Mouse (Mus musculus): ENCODE measurements at regions not wholly inside any gene's neighbourhood (a gene's known extent, or its start where the extent isn't known, plus 50 kb on each side); places are given as distances from the start of the nearest gene placed in this dataset.
"Not testable (repeated sequence)": the region's sequence is repeated elsewhere in the genome, so short reads cannot be mapped to it uniquely, and the experiment has no call there.

DNA sequence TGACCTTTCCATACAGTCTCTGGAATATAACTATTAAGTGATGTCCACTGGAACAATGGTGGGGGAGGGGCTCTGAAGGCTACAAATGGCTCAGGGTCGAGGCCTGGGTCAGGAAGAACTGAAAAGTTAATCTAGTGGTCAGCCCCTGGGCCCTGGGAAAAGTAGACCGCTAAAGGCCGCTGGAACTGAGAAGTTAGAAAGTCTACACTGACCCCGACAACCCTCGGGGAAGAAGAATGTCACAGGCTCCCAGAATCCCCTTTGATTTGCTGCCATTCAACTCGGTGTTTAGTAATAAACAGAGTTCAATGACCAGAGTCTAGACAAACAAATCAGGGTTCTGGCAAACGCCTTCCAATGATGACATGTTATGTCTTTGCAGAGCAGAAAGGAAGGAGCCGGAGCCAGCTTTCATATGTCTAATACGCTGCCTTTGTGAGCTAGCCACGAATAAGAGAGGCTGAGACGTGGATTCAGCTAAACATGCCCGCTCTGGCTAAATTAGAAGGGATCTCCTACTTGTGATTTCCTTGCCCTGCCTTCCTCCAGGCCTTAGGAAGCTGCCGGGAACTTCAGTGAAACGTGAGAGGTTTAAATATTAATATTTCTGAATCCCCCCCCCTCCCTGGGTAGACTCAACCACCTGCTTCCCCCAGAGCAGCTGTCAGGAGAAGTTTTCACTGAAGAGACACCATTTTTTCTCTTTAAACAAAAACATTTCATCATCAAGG, 134.8 kb downstream of the Enc1 start:
- in situ Hi-C loops (cut with MboI; ENCODE audit: low pct_unique_long_range_greater_than_20kb in 1 of 2, low sequenced_read_pairs in 2 of 2, unreplicated experiment in 1 of 2), result no loop called here

DNA sequence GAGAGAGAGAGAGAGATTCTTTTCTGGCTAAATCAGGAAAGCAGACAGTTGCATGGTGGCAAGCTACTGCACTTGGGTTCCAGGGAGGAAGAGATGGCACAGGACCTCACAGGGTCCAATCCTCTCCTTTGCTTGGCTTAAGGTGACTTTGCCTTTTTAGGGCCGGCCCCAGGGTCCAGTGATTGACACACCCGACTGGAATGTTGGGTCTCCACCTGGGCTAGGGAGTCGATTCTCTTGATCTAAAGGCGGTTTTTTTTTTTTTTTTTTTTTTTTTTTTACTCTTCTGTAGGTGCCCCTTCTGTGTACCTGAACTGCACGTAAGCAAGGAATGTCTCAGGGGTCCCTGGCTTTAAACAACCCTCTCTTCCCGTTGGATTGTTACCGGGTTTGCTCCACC, 131.4 kb downstream of the Enc1 start:
- in situ Hi-C loops (cut with MboI; ENCODE audit: low pct_unique_long_range_greater_than_20kb in 1 of 2, low sequenced_read_pairs in 2 of 2, unreplicated experiment in 1 of 2), result no loop called here

DNA sequence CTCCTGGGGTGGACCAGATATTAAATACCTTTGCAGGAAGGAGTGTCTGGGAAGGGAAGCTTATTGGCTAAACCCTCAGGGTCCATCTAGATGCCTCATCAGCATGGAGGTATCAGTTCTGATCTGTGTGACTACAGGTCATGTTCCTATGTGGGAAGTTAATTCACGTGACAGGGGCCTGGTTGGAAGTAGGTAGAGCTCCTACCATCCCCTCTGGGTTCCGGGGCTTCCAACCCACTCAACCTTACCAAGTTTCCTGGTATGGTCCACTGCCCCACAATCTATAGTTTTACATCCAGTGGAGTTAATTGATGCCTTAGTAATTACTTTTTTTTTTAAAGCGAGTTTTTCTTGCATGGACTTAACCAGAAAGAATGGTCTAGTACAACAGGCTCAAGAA, 130.3 kb downstream of the Enc1 start:
- in situ Hi-C loops (cut with MboI; ENCODE audit: low pct_unique_long_range_greater_than_20kb in 1 of 2, low sequenced_read_pairs in 2 of 2, unreplicated experiment in 1 of 2), result no loop called here

DNA sequence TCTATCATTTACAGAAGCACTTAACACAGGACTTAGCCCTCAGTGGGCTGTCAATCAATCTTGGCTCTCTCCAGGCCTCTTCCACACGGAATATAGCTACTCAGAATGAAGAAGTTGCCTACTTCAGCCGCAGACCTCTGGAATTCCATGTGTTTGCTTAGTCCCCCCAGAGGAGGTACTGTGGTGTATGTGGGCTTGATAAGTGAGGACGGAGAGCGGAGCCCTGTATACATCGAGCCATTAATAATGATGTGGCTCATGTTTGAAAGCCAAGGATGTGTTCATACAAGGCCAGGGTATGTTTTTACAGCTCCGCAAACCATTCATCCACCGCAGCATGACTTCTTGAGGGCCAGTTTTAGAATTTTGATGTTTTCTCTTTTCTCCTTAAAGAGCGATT, 125.8 kb downstream of the Enc1 start:
- in situ Hi-C loops (cut with MboI; ENCODE audit: low pct_unique_long_range_greater_than_20kb in 1 of 2, low sequenced_read_pairs in 2 of 2, unreplicated experiment in 1 of 2), result no loop called here

DNA sequence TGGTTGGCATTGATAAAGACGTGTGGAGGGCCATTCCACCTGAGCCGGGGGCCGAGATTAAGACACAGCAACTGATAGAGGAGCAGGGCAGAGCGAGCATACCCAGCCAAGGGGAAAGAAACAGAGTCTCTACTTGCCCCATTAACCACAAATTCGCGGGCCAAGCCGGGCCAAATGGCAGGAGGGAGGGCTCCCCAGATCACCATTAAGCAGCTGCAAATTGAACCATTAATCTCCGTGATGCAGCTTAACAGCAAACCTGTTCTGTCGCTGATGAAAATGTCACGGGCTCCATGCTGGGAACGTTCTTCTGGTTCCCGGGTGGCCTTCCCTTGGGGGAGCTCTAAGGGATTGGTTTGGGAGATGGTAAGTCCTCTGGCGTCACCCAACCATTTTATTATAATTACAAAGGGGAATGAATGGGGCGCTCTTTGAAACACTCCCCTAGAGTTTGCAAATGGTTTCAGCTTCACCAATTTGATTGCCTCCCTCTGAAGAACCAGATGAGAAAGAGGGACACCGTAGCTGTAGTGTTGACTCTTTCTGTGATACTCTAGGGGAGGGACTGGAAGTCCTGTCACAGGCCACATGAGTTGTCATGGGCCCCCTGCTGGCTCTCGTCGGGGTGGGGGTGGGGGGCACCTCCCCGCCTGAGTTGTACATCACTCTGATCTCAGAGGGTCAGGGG, 124.8 kb downstream of the Enc1 start:
- in situ Hi-C loops (cut with MboI; ENCODE audit: low pct_unique_long_range_greater_than_20kb in 1 of 2, low sequenced_read_pairs in 2 of 2, unreplicated experiment in 1 of 2), result no loop called here

DNA sequence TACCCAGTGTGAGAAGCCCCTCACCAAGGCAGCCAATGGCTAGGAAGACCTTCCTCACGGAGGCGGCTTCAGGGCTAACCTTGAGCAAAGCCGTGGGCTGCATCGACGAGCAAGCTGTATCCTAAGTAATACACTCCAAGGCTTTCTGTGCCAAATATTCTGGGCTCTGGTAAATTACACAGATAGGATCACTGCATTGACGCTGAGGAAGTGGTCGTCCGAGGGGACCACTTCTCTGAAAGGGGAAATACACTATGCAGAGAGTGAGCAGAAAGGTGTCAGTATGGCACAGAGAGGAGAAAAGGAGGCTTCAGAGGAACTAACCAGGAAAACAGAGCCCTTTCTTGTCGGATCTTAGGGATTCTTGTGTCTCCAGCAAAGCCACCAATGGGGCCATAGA, 124.1 kb downstream of the Enc1 start:
- in situ Hi-C loops (cut with MboI; ENCODE audit: low pct_unique_long_range_greater_than_20kb in 1 of 2, low sequenced_read_pairs in 2 of 2, unreplicated experiment in 1 of 2), result no loop called here

DNA sequence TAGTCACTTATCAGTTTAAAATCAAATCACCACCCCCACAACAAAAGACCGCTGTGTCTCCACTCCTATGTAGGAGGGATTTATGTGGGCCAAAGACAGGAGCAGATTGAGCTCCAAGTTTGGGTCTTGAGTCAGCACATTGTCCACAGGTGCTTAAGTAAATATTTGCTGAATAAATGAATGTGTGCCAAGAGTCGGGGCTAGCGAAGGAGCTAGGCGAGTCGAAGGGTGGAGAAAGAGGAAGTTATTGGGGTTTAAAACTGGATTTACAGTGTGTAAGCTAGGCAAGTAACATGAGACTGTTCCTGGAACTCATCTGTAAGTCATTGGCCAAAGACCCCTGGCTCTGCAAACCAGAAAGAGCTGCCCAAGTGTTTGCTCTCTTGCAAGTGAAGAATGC, 122.9 kb downstream of the Enc1 start:
- in situ Hi-C loops (cut with MboI; ENCODE audit: low pct_unique_long_range_greater_than_20kb in 1 of 2, low sequenced_read_pairs in 2 of 2, unreplicated experiment in 1 of 2), result no loop called here

DNA sequence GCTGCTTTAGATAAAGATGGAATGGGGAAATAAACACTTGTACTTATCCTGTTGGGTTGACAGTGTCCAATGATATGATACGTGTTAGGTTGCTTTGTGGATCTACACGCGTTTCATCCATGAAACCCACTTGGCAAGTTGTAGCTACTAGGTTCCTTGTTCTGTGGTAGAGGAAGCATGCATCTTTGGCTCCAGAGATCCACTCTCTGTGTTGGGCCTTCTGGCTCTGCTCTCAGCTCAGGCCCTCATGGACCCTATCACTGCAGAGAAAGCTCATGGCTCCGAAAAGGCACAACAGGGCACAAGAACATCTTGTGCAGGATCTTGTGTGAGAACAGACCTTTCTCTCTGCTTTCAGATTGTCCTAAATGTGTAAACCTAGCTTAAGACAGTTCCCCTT, 122.3 kb downstream of the Enc1 start:
- in situ Hi-C loops (cut with MboI; ENCODE audit: low pct_unique_long_range_greater_than_20kb in 1 of 2, low sequenced_read_pairs in 2 of 2, unreplicated experiment in 1 of 2), result no loop called here

DNA sequence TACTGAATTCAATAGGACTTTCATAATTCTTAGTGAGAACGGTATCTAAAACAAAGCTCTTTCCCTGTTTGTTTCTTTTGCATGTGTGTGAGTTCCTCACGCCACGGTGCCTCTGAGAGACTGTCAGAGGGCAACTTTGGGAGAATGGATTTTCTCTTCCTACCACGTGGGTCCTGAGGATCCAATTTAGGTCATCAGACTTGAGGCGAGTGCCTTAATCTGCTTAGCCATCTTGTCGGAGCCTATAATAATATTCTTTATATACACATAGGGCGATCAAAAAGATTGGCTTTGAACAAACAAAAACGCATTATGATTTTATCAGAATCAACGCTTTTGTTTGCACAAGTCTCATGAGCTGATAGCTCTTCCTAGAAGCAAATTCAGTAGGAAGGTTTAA, 119.6 kb downstream of the Enc1 start:
- in situ Hi-C loops (cut with MboI; ENCODE audit: low pct_unique_long_range_greater_than_20kb in 1 of 2, low sequenced_read_pairs in 2 of 2, unreplicated experiment in 1 of 2), result no loop called here

DNA sequence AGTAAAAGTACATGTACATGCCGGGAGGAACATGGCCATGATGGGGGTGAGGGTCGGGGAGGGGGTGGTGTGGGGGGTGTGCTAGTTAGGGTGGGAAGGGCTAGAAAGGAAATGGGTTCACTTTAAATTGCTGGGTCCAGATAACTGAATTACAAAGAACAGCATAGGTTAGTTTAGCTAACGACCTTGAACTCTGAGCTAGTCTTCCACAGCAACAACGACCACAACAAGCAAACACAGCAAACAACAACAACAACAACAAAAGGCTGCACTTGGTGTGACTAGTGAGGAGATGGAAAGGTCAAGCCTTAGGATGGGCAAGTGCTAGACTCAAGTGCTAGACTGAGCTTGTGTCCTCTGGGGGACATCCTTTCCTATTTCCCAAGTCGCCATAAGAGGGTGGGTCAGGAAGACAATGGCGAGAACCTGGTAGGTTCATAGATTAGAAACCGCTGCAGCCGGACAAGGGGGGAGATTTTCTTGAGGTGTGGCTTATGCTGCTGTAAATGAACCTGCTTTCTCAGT, 117.9 kb downstream of the Enc1 start:
- in situ Hi-C loops (cut with MboI; ENCODE audit: low pct_unique_long_range_greater_than_20kb in 1 of 2, low sequenced_read_pairs in 2 of 2, unreplicated experiment in 1 of 2), result no loop called here

DNA sequence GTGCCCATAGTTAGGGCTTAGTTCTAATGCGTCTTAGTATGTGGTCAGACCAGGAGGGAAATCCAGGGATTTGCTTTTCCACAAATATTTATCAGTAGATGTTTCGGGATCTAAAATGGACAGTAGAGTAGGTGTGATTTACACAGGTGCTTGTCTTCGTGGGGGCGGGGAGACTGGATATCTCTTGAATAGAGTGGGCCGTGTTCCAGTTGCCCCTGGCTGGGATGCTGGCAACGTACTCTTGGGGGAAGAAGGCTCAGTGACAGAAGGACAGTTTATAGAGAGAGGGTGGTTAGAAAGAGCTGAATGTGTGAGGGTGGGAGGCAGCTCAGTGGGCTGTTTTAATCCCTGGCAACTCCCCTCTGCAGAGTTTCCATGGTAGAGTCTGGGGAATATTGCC, 117.4 kb downstream of the Enc1 start:
- in situ Hi-C loops (cut with MboI; ENCODE audit: low pct_unique_long_range_greater_than_20kb in 1 of 2, low sequenced_read_pairs in 2 of 2, unreplicated experiment in 1 of 2), result no loop called here

DNA sequence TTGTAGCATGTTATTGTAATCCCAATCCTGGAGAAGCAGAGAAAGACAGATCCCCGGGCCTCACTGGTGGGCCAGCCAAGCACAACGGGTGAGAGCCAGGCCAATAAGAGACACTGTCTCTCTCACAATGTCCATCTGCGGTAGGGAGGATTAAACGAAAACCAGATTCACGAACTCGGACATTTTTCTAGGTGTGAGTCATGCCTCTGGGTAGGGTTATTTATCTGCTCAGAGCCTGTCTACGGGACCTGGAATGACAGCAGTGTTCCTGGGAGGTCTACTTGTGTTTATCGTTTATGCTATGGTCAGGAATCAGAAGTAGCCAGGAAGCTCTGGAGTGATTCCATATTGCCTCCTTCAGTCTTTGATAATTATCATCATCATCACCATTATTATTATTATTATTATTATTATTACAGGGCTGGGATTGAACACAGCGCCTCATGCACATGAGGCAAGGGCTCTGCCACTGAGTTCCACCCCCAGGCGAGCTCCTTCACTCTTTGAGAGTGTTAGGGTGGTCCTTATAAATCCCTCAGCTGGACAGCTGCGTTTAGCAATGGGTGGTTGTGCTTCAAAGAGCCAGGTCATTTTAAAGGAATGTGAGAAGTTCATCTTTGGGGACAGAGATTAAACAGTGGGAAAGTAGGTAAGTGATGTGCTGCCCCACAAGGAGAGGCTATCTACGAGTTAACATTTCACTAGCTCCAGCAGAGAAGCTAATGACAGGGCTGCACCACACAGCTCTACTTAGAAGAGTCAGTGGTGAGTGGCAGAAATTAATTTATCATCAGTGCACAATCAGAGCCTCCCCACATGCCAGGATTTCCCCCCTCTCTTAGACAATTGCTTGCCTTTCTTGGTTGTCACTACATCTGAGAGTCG, 116.3 kb downstream of the Enc1 start:
- in situ Hi-C loops (cut with MboI; ENCODE audit: low pct_unique_long_range_greater_than_20kb in 1 of 2, low sequenced_read_pairs in 2 of 2, unreplicated experiment in 1 of 2), result no loop called here

DNA sequence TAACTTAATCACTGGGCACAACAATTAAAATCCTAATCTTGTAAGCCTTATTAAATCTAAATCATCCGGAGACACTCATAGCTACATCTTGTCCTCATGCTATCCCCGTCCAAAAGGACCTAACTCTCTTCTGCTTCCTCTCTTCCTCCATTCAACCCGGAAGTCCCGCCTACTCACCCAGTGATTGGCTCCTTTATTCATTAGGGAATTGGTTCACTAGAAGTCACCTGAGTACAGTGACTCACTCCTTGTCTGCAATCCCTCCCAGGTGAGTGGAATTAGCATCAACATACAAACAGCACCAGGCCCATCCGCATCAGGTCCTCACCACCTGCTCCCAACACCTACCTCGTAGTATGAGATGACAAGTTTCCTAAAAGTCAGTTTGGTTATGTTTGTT, 114.5 kb downstream of the Enc1 start:
- in situ Hi-C loops (cut with MboI; ENCODE audit: low pct_unique_long_range_greater_than_20kb in 1 of 2, low sequenced_read_pairs in 2 of 2, unreplicated experiment in 1 of 2), result not testable (repeated sequence)

DNA sequence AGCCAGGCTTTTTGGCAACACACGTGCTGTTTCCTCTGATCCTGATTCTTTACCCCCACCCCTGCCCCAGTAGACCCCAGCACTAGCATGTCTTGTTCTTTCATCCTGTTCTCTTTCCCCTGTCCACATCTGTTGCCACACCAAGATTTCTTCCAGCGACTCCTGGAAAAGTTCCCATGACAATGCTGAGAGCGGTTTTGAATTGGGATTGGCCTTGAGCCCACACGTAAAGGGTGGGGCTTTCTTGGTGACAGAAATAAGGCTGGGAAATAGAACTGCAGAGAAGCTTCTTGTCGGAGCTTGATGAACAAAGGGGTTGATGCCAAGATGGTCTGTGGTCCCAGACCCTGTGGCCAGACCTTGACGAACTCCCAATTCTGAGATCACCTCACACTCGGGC, 106.8 kb downstream of the Enc1 start:
- in situ Hi-C loops (cut with MboI; ENCODE audit: low pct_unique_long_range_greater_than_20kb in 1 of 2, low sequenced_read_pairs in 2 of 2, unreplicated experiment in 1 of 2), result no loop called here

DNA sequence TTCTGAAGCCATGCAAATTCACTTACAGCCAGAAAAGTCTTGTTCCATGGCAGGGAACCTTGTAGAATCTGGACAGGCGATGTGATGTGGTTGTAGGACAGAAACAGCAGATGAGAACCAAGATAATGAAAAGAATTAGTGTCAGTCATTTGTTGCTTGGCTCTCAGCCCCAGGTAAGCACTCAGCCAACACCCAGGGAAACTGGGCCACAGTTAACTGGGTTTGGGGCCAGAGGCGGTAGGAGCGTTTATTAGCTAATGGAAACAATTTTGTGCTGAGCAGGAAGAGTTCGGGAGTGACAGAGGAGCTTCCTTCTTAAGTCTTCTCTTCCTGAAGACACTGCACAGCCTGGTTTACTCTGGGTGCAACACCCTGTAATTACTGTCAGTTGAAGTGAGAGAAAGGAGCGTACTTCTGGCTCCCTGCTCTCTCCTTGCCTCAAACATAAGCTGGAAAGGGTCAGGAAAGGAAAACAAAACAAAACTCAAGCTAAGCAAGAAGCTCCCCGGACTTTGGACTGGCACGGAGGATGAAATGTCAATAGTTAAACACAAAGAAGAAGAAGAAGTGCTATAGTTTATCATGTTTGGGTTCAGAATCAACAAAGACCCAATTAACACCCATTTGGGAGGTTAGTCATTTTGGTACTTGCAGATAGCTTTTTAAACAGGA, 100.4 kb downstream of the Enc1 start:
- in situ Hi-C loops (cut with MboI; ENCODE audit: low pct_unique_long_range_greater_than_20kb in 1 of 2, low sequenced_read_pairs in 2 of 2, unreplicated experiment in 1 of 2), result no loop called here

DNA sequence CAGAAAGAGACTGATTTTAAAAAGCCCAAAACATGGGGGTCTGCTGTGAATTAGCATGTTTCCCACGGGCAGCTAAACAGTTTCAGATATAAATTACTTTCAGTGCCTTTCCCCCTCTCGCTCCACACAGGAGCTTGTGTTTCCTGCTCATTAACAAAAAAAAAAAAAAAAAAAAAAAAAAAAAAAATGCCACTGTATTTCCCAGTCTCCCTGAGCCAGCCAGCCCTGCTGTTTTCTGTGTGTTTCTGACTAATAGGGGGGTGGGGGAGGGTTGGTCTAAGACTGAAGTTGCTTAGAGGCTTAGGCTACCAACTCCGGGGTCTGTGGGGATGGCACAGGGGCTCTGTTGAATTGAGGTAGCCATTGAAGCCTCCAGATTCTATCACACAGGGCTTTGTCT, 97.0 kb downstream of the Enc1 start:
- in situ Hi-C loops (cut with MboI; ENCODE audit: low pct_unique_long_range_greater_than_20kb in 1 of 2, low sequenced_read_pairs in 2 of 2, unreplicated experiment in 1 of 2), result no loop called here

DNA sequence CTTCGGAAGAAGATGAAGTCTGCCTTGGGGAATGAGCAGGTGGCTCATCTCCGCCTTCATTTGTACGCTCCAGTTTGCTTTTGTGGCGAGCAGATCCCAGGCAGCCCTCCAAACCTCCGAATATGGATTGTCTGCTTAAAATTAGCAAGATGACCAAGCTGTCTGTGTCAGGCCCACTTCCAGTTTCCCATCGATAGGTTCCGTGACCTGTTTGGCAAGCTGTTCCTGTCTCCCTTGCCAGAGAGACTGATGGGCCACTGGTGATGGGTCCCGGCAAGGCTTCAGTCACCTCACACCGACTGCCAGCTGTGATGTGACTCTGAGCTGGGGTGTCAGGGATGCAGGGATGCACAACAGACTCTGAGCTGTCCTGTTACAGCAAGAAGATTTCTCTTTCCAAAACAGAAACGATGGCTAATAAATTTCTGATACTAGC, 96.4 kb downstream of the Enc1 start:
- in situ Hi-C loops (cut with MboI; ENCODE audit: low pct_unique_long_range_greater_than_20kb in 1 of 2, low sequenced_read_pairs in 2 of 2, unreplicated experiment in 1 of 2), result no loop called here

DNA sequence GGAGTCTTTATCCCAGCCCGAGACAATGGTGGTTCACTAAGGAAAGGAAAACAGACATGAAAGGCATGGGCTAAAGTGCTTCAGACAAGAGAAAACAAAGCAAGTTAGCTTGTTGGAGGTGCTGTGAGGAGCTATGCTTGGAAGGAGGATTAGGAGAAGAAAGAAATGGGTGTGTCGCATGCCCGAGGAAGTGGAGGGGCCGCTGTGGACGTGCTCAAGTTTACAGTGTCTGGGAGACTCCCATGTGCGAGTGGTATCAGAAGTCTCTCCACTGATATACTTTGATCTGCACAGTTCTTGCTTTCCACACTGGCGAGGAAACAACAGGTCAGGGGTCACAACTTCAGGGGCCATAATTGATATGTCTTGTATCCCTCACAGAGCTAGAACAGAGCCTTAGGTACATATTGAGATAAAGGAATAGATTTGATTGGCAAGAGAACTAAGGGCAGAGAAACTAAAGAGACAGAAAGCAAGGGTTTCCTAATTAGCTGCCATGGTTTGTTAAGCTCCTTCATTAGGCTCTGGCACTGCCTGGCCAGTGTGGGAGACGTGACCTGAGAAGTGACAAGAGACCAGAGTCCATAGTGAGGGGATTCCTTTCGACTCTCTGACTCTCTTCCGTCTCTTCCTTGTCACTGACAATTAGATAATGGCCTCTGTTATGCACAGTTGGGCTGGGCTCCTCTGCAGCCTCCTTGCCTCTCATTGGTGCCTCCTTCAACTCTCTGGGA, 93.1 kb downstream of the Enc1 start:
- in situ Hi-C loops (cut with MboI; ENCODE audit: low pct_unique_long_range_greater_than_20kb in 1 of 2, low sequenced_read_pairs in 2 of 2, unreplicated experiment in 1 of 2), result no loop called here
